Mouse (Mus musculus) embryonic facial prominence, embryonic 14.5 days (tissue): ENCODE measurements around the gene Wdr83os. TPM values are rescaled to one million over a fixed set of nuclear protein-coding genes. Genes with fewer than 3 reads are reported as not detected.
"Not testable (repeated sequence)": the region's sequence is repeated elsewhere in the genome, so short reads cannot be mapped to it uniquely, and the experiment has no call there.

Source experiments
- ATAC-seq: fragments of 200-750 bp; cut with Nextera tagmentation; 2 replicates; pipeline ENCODE4 v1.8.0; 2017; ENCODE audit warnings: low read depth, moderate number of reproducible peaks, moderate TSS enrichment
- DNase-seq: peaks from one replicate; pipeline ENCODE4 v3.0.0-alpha.2; 2015; ENCODE audit warnings: low spot score
- H3K27ac ChIP-seq: fragments of 300-500 bp; sonication (generic); replicated peaks from 2 replicates; pipeline ENCODE4 v1.5.1; 2014; ENCODE audit warnings: low read depth, mild to moderate bottlenecking, low read length, moderate library complexity
- H3K27me3 ChIP-seq: fragments of 300-500 bp; sonication (generic); replicated peaks from 2 replicates; pipeline ENCODE4 v1.6.1; 2014; ENCODE audit warnings: low read length; ENCODE audit not compliant: control insufficient read depth, insufficient read depth
- H3K36me3 ChIP-seq: fragments of 300-500 bp; sonication (generic); 2 replicates; pipeline ENCODE4 v1.6.1; 2014; ENCODE audit warnings: low read length, mixed read lengths; ENCODE audit not compliant: control insufficient read depth, insufficient read depth
- H3K4me1 ChIP-seq: fragments of 300-500 bp; sonication (generic); 2 replicates; pipeline ENCODE4 v1.6.1; 2014; ENCODE audit warnings: antibody characterized with exemption, low read length; ENCODE audit not compliant: control insufficient read depth, insufficient read depth
- H3K4me2 ChIP-seq: fragments of 300-500 bp; sonication (generic); 2 replicates; pipeline ENCODE4 v1.6.1; 2014; ENCODE audit warnings: low read depth, mild to moderate bottlenecking, low read length, moderate library complexity, mixed read lengths
- H3K4me3 ChIP-seq: fragments of 300-500 bp; sonication (generic); 2 replicates; pipeline ENCODE4 v1.5.1; 2014; ENCODE audit warnings: low read depth, mild to moderate bottlenecking, low read length
- H3K9ac ChIP-seq: fragments of 300-500 bp; sonication (generic); 2 replicates; pipeline ENCODE4 v1.6.1; 2014; ENCODE audit warnings: low read depth, mild to moderate bottlenecking, low read length, moderate library complexity, mixed read lengths
- H3K9me3 ChIP-seq: fragments of 300-500 bp; sonication (generic); 2 replicates; pipeline ENCODE4 v1.6.1; 2016; ENCODE audit warnings: low read length; ENCODE audit not compliant: control insufficient read depth
- WGBS: fragments of 180-500 bp; shearing (Covaris S2); extraction: QIAGEN DNeasy Blood & Tissue Kit; methylation state at CpG from one replicate; pipeline ENCODE4 v1.1.7; 2014; 5-methylcytosine and 5-hydroxymethylcytosine counted together
- microRNA-seq: library from miRNA; unstranded; fragments of <30 nt; microRNA quantifications from one replicate; pipeline ENCODE4, GENCODE M21; 2016; ENCODE audit warnings: borderline number of aligned reads
- polyA plus RNA-seq: library from polyadenylated mRNA; unstranded; fragments of >200 nt; fragmentation: Nextera tagmentation; extraction: Ambion mirVana; gene quantifications from 2 replicates; pipeline ENCODE4 v1.2.1, GENCODE M21; 2014

The Wdr83os gene
- polyA plus RNA-seq, 1 experiment from 2014 or later: 127 TPM

DNA sequence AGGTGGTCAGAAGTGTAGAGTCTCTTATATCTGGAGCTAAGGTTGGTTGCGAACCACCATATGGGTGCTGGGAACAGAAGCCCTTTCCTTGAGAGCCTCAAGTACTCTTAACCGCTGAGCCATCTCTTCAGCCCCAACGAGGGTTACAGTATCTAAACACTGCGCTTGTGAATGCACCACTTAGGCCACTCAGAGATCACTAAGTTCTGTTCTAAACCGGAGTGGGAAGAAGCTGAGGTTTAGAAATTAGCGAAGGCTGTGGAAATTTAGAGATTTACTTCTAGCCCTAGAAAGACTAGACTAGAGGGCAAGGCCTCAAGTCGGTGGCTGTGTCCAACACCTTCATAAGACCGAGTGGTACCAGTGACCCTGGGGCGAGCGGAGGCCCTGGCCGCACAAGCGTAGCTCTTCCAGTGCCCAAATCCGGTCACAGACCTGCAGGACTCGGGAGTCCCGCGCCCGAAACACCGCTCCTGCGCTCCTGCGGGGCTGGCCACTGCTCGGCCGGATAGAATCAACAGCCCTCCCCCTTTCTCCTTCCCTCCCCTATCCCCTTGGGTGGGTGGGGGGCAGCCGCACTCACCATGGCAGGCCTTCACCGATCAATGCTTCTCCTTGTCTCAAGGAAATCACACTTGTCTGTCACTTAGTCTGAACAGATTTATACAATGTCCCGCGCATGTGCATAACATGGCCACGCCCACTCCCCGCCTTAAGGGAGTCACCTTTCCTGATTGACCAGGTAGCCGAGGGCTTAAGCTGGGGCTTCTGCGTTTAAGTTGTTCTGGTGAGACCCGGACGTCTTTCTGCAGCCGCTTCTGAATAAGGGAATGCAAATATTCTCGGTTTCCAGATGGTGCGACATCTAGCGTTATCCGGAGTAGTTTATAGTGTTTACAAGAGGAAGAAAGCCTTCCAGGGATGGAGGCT is 38.8 kb downstream of the Wdr83os start:
- H3K36me3 ChIP-seq: no peaks in the 10 kb centered on the region
- H3K4me2 ChIP-seq: peak overlapping the region; percentile 68
- DNase-seq (peak; percentile 97), ATAC-seq (peak; percentile 94)
- H3K27ac ChIP-seq: peak overlapping the region; percentile 31
- 0 out of 2 replicates have a peak, but pooled peaks cover 6% of the 10 kb centered on the region for H3K4me1 ChIP-seq
- peak overlapping the region; percentile 50 for H3K4me3 ChIP-seq
- no peaks in the 10 kb centered on the region for H3K27me3 ChIP-seq
- WGBS: 6% methylated on average over 34 of the region's 37 CpGs
- peak overlapping the region; percentile 69 for H3K9ac ChIP-seq
- H3K9me3 ChIP-seq: no peaks in the 10 kb centered on the region

DNA sequence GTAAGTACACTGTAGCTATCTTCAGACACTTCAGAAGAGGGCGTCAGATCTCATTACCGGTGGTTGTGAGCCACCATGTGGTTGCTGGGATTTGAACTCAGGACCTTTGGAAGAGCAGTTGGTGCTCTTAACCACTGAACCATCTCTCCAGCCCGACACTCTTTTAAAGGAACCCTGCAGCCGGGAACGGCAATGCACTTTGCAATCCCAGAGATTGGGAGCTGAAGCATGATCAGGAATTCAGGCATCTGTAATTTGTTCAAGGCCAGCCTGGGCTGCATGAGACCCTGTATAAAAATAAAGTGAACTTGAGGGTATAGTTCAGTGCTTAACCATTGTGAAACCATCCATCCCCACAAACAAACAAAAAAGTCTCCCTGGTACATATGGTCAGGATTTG is 39.7 kb downstream of the Wdr83os start:
- H3K9ac ChIP-seq, DNase-seq, H3K9me3 ChIP-seq, H3K4me1 ChIP-seq, H3K27ac ChIP-seq, H3K4me3 ChIP-seq, H3K27me3 ChIP-seq, ATAC-seq, H3K4me2 ChIP-seq, H3K36me3 ChIP-seq: not testable (repeated sequence)
- WGBS: 77% methylated on average over 5 of the region's 5 CpGs

DNA sequence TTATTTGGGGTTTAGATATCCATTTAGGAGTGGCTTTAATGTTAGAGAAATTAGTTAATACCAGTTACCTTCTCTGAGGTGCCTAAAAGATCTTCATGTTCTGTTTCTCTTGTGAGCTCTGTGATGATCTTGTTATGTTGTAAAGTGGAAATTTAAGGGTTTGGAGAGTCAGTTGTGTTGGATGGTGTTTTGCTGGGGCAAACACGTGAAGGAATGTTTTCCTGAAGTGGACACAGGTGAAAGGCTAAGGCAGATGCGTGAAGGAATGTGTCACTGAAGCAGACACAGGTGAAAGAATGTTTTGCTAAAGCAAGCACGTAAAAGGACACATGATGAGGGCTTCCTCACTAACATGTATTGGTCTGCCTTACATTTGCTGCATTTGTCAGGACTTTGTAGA is 42.5 kb downstream of the Wdr83os start, which contains the start of gene Zfp791:
TSS of gene Zfp791 (minus strand) at position 101 of the 400 bp plus-strand sequence.
- H3K36me3 ChIP-seq: no peaks in the 10 kb centered on the region
- no peak within 1 kb of the TSS for H3K4me3 ChIP-seq
- WGBS: 77% methylated on average over 3 of the region's 3 CpGs
- no peak for ATAC-seq
- H3K4me2 ChIP-seq: no peak within 1 kb of the TSS
- no peak within 1 kb of the TSS for H3K27ac ChIP-seq
- no peak within 1 kb of the TSS for H3K9ac ChIP-seq
- 0 out of 2 replicates have a peak, but pooled peaks cover 6% of the 10 kb centered on the region for H3K4me1 ChIP-seq
- no peaks in the 10 kb centered on the region for H3K27me3 ChIP-seq
- DNase-seq: no peak
- no peaks in the 10 kb centered on the region for H3K9me3 ChIP-seq

DNA sequence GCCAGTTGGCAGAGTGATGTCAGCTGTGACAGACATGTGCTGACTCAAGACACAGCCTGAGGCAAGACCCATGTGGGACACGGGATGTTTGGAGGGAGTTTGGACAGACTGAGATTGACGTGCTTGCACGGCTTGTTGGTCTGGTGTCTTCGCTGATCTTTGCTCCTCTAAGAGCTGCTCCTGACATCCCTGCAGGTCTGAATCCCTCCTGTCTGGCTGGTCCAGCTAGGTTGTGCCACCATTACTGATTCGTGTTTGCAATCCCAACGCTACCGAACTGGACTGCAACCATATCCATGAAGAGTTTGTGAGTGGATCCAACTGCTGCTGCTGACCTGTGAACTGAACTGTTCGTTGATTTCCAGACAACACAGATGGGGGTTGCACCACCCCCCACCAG is 43.2 kb downstream of the Wdr83os start:
- 87% methylated on average over 8 of the region's 8 CpGs for WGBS
- no peak for ATAC-seq
- H3K4me2 ChIP-seq: no peak overlapping the region
- DNase-seq: no peak
- H3K36me3 ChIP-seq: no peaks in the 10 kb centered on the region
- no peaks in the 10 kb centered on the region for H3K27me3 ChIP-seq
- H3K27ac ChIP-seq: no peak overlapping the region
- H3K9ac ChIP-seq: no peak overlapping the region
- H3K4me1 ChIP-seq: 0 out of 2 replicates have a peak, but pooled peaks cover 4% of the 10 kb centered on the region
- H3K9me3 ChIP-seq: no peaks in the 10 kb centered on the region
- no peak overlapping the region for H3K4me3 ChIP-seq

Small RNA genes within 50 kb of the gene (microRNA-seq; reads per million reads assigned to microRNA genes)
- gene Gm23388 (not detected), gene Mir7070 (0.83 reads per million)

Other genes starting within 250 kb of the Wdr83os start
- gene Gadd45gip1, start 249.2 kb upstream of the Wdr83os start, polyA plus RNA-seq: 41.3 and 41.5 TPM in 2 replicates
- gene Rad23a, start 240.1 kb upstream of the Wdr83os start, polyA plus RNA-seq: 109 and 111 TPM in 2 replicates
- gene Calr, start 233.8 kb upstream of the Wdr83os start, polyA plus RNA-seq: 805 and 891 TPM in 2 replicates
- gene Farsa, start 223.8 kb upstream of the Wdr83os start, polyA plus RNA-seq: 67.1 and 76.5 TPM in 2 replicates
- gene Syce2, start 208.6 kb upstream of the Wdr83os start, polyA plus RNA-seq: 68.5 and 71.8 TPM in 2 replicates
- 27.3 and 33.2 TPM in 2 replicates for gene Gcdh, start 186.8 kb upstream of the Wdr83os start, polyA plus RNA-seq
- 2.1 and 2.2 TPM in 2 replicates for gene Klf1, start 178.8 kb upstream of the Wdr83os start, polyA plus RNA-seq
- gene Dnase2a, start 172.2 kb upstream of the Wdr83os start, polyA plus RNA-seq: 10.1 and 11.5 TPM in 2 replicates
- 3.4 and 3.6 TPM in 2 replicates for gene Mast1, start 143.4 kb upstream of the Wdr83os start, polyA plus RNA-seq
- 0.20 TPM in 1 of 2 replicates, not detected in the other for gene Rtbdn, start 133.7 kb upstream of the Wdr83os start, polyA plus RNA-seq
- not detected in 2 replicates for gene Gm49661, start 111.3 kb upstream of the Wdr83os start, polyA plus RNA-seq
- 715 and 771 TPM in 2 replicates for gene Prdx2, start 111.2 kb upstream of the Wdr83os start, polyA plus RNA-seq
- 73.7 and 88.9 TPM in 2 replicates for gene Rnaseh2a, start 111.0 kb upstream of the Wdr83os start, polyA plus RNA-seq
- gene Junb, start 102.0 kb upstream of the Wdr83os start, polyA plus RNA-seq: 16.8 and 18.4 TPM in 2 replicates
- gene Hook2, start 90.1 kb upstream of the Wdr83os start, polyA plus RNA-seq: 13.1 and 15.3 TPM in 2 replicates
- 0.30 and 0.58 TPM in 2 replicates for gene Best2, start 66.2 kb upstream of the Wdr83os start, polyA plus RNA-seq
- gene Asna1, start 55.5 kb upstream of the Wdr83os start, polyA plus RNA-seq: 97.3 and 101 TPM in 2 replicates
- gene Trir, start 53.9 kb upstream of the Wdr83os start, polyA plus RNA-seq: 127 and 133 TPM in 2 replicates
- 22.9 and 24.8 TPM in 2 replicates for gene Tnpo2, start 43.8 kb upstream of the Wdr83os start, polyA plus RNA-seq
- gene Fbxw9, start 20.7 kb upstream of the Wdr83os start, polyA plus RNA-seq: 20.9 and 25.8 TPM in 2 replicates
- gene Gm5741, start 12.8 kb upstream of the Wdr83os start, polyA plus RNA-seq: 0.68 TPM in 1 of 2 replicates, not detected in the other
- 44.0 and 49.5 TPM in 2 replicates for gene Dhps, start 9.0 kb upstream of the Wdr83os start, polyA plus RNA-seq
- 33.1 and 38.6 TPM in 2 replicates for gene Wdr83, start 566 bp downstream of the Wdr83os start, polyA plus RNA-seq
- 35.3 and 35.6 TPM in 2 replicates for gene Man2b1, start 2.5 kb downstream of the Wdr83os start, polyA plus RNA-seq
- 1.6 TPM in 2 replicates for gene Zfp791, start 42.4 kb downstream of the Wdr83os start, polyA plus RNA-seq
- not detected in 2 replicates for gene Cks1brt, start 71.2 kb downstream of the Wdr83os start, polyA plus RNA-seq
- gene Olfr371, start 145.2 kb downstream of the Wdr83os start, polyA plus RNA-seq: 0.18 TPM in 1 of 2 replicates, not detected in the other
- gene Orc6, start 218.9 kb downstream of the Wdr83os start, polyA plus RNA-seq: 90.7 and 92.7 TPM in 2 replicates
- 126 and 140 TPM in 2 replicates for gene Vps35, start 219.1 kb downstream of the Wdr83os start, polyA plus RNA-seq